Mouse (Mus musculus) limb, embryonic 10.5 days (tissue): ENCODE measurements at regions not wholly inside any gene's neighbourhood (a gene's known extent, or its start where the extent isn't known, plus 50 kb on each side); places are given as distances from the start of the nearest gene placed in this dataset.
A peak's percentile ranks its signal among the peaks of the same experiment; 100 is the strongest.

ENCODE experiments used
- DNase-seq: peaks from one replicate; pipeline ENCODE4 v3.0.0-alpha.2; 2017; ENCODE audit warnings: low spot score
- H3K27ac ChIP-seq: fragments of 300-500 bp; sonication (generic); 2 replicates; pipeline ENCODE4 v1.5.1; 2016; ENCODE audit warnings: mild to moderate bottlenecking
- H3K27me3 ChIP-seq: fragments of 300-500 bp; sonication (generic); 2 replicates; pipeline ENCODE4 v1.6.1; 2016; ENCODE audit warnings: low read depth, mild to moderate bottlenecking; ENCODE audit not compliant: poor library complexity, severe bottlenecking
- H3K36me3 ChIP-seq: fragments of 300-500 bp; sonication (generic); 2 replicates; pipeline ENCODE4 v1.6.1; 2016; ENCODE audit warnings: mild to moderate bottlenecking, moderate library complexity
- H3K4me1 ChIP-seq: fragments of 300-500 bp; sonication (generic); 2 replicates; pipeline ENCODE4 v1.6.1; 2016
- H3K4me3 ChIP-seq: fragments of 300-500 bp; sonication (generic); 2 replicates; pipeline ENCODE4 v1.5.1; 2016; ENCODE audit warnings: mild to moderate bottlenecking, moderate library complexity
- H3K9me3 ChIP-seq: fragments of 300-500 bp; sonication (generic); replicated peaks from 2 replicates; pipeline ENCODE4 v1.6.1; 2016; ENCODE audit warnings: mild to moderate bottlenecking
- WGBS: fragments of 180-500 bp; shearing (Covaris S2); methylation state at CpG from one replicate; pipeline ENCODE4 v1.1.7; 2016; 5-methylcytosine and 5-hydroxymethylcytosine counted together

DNA sequence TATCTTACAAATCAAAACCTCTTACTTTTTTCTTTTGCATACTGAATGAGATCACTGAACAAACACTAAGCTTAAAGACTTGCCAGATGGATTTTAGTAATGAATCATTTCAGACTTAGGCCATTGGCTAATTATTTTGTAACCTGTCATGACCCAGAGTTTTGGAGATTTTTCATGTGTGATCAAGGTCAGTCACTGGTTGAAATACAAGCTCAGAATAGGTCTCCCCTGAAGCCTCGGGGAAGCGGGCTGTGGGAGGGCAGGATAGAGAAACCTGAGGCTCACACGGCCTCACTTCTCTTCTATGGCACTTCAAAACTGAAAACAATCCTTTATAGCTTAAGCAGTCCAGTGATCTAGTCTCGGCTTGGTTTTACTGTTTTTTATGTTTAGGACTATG is 197.6 kb upstream of the Ednra start:
- no peak overlapping the region for H3K27ac ChIP-seq
- no peak for DNase-seq
- H3K9me3 ChIP-seq: no peaks in the 10 kb centered on the region; the same call in none of the 2 replicates
- no peak overlapping the region for H3K4me3 ChIP-seq
- H3K36me3 ChIP-seq: no peaks in the 10 kb centered on the region
- no peaks in the 10 kb centered on the region for H3K27me3 ChIP-seq
- WGBS: 75% methylated on average over 4 of the region's 4 CpGs
- H3K4me1 ChIP-seq: no peaks in the 10 kb centered on the region

GRCm38 (mm10) chr8:77947702-77948101 is 223.4 kb upstream of the Ednra start:
- Histone ChIP-seq H3K4me3 (no peak overlapping the region), H3K27ac (no peak overlapping the region), H3K4me1 (no peaks in the 10 kb centered on the region), H3K36me3 (no peaks in the 10 kb centered on the region), H3K27me3 (no peaks in the 10 kb centered on the region), H3K9me3 (no peaks in the 10 kb centered on the region)
- no peak for DNase-seq
- 92% methylated on average over 3 of the region's 3 CpGs for WGBS

GRCm38 (mm10) chr8:77949640-77950039 is 225.4 kb upstream of the Ednra start:
- no peak for DNase-seq
- Histone ChIP-seq H3K27me3 (no peaks in the 10 kb centered on the region), H3K9me3 (no peaks in the 10 kb centered on the region), H3K27ac (no peak overlapping the region), H3K4me1 (no peaks in the 10 kb centered on the region), H3K4me3 (no peak overlapping the region), H3K36me3 (no peaks in the 10 kb centered on the region)
- 80% methylated on average over 5 of the region's 5 CpGs for WGBS

- Histone ChIP-seq H3K9me3 (no peaks in the 10 kb centered on the region), H3K4me1 (no peaks in the 10 kb centered on the region), H3K36me3 (no peaks in the 10 kb centered on the region), H3K27ac (no peak overlapping the region), H3K4me3 (no peak overlapping the region), H3K27me3 (no peaks in the 10 kb centered on the region)
- DNase-seq: no peak
- 89% methylated on average over 4 of the region's 4 CpGs for whole genome bisulfite sequencing
Measured at GRCm38 (mm10) chr8:77958814-77959372, 234.6 kb upstream of the Ednra start.

DNA sequence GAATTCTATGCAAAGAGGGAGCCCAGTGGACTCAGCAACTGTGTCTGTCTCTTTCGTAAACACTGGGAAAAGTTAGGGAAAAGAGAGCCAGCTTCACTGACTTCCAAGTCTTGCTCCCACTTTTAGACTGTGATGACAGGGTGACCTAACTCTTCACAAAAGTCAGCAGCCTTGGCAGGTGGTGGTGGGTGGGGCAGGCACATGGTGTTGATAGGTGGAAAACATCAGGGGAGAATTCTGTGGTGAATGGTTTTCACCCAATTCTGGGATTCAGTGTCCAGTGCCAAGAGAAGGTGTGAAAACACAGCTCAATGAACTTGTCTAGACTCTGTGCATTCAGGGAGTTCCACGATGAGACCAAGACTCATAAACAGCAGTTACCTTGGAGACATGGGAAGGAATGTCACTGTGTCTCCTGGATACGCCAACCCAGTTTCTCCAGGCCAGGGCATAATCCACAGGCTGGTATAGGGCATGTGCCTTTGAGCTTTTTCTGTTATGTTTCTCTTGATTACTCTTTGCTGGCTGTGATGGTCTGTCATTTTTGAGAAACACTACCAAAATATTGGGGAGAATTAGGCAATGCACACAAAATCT is 238.9 kb upstream of the Ednra start:
- H3K9me3 ChIP-seq: no peaks in the 10 kb centered on the region
- no peak for DNase-seq
- H3K27ac ChIP-seq: no peak overlapping the region
- H3K4me3 ChIP-seq: no peak overlapping the region
- WGBS: 85% methylated on average over 3 of the region's 3 CpGs
- H3K4me1 ChIP-seq: no peaks in the 10 kb centered on the region
- no peaks in the 10 kb centered on the region for H3K27me3 ChIP-seq
- H3K36me3 ChIP-seq: no peaks in the 10 kb centered on the region

- H3K27me3 ChIP-seq: no peaks in the 10 kb centered on the region
- no peak overlapping the region for H3K4me3 ChIP-seq
- no peaks in the 10 kb centered on the region for H3K9me3 ChIP-seq
- 43% methylated on average over 8 of the region's 8 CpGs for WGBS
- peaks cover 8% of the 10 kb centered on the region for H3K4me1 ChIP-seq
- DNase-seq: peak; percentile 40
- peak overlapping the region; percentile 51 for H3K27ac ChIP-seq
- H3K36me3 ChIP-seq: no peaks in the 10 kb centered on the region
Measured at GRCm38 (mm10) chr8:77970378-77970777, 242.7 kb upstream of the Ttc29 start.

DNA sequence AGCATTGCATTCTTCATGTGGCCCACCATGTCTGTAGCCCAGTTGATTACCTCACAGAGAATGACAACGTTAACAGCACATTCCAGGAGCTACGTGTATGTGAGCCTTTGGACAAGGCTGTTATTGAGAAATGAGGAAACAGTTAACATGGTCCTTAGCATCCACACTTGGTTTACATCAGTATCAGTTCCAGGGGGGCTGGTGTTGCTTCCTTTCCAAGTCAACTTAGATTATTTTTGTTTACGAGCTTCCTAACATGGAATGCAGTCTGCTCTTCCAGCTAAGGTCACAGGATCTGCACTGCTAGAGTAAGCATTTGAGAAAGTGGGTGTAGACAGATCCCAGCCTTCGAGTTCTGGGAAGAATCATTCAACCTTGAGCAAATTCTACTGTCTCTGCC is 239.4 kb upstream of the Ttc29 start:
- DNase-seq: no peak
- H3K27ac ChIP-seq: no peak overlapping the region
- H3K4me3 ChIP-seq: no peak overlapping the region
- no peaks in the 10 kb centered on the region for H3K36me3 ChIP-seq
- H3K4me1 ChIP-seq: peaks cover 8% of the 10 kb centered on the region
- H3K27me3 ChIP-seq: no peaks in the 10 kb centered on the region
- WGBS: 75% methylated on average over 4 of the region's 4 CpGs
- H3K9me3 ChIP-seq: no peaks in the 10 kb centered on the region

- no peaks in the 10 kb centered on the region for H3K4me1 ChIP-seq
- H3K9me3 ChIP-seq: no peaks in the 10 kb centered on the region
- no peaks in the 10 kb centered on the region for H3K27me3 ChIP-seq
- 89% methylated on average over 2 of the region's 2 CpGs for WGBS
- H3K4me3 ChIP-seq: no peak overlapping the region
- DNase-seq: no peak
- no peak overlapping the region for H3K27ac ChIP-seq
- H3K36me3 ChIP-seq: no peaks in the 10 kb centered on the region
Measured at GRCm38 (mm10) chr8:77979106-77979505, 234.0 kb upstream of the Ttc29 start.

DNA sequence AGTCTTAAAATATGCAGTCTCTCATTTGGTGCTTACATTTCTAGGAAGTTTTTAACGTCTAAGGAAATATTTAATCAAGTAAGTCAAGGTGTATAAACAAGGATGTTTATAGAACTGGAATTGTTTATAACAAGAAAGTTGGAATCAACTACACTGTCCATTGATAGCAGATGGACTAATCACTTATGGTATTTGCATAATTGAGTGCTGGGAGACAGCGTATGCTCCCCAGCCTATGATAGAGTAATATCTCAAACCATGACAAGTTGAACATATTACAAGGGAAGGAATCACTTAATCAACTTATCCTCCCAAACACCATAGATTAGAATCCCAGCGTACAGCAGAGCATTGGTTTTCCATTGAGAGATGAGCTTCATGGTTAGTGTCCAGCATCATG is 232.4 kb upstream of the Ttc29 start:
- WGBS: 88% methylated on average over 3 of the region's 3 CpGs
- no peak for DNase-seq
- no peak overlapping the region for H3K27ac ChIP-seq
- H3K4me1 ChIP-seq: no peaks in the 10 kb centered on the region
- no peaks in the 10 kb centered on the region for H3K27me3 ChIP-seq
- no peaks in the 10 kb centered on the region for H3K9me3 ChIP-seq
- H3K4me3 ChIP-seq: no peak overlapping the region
- no peaks in the 10 kb centered on the region for H3K36me3 ChIP-seq

DNA sequence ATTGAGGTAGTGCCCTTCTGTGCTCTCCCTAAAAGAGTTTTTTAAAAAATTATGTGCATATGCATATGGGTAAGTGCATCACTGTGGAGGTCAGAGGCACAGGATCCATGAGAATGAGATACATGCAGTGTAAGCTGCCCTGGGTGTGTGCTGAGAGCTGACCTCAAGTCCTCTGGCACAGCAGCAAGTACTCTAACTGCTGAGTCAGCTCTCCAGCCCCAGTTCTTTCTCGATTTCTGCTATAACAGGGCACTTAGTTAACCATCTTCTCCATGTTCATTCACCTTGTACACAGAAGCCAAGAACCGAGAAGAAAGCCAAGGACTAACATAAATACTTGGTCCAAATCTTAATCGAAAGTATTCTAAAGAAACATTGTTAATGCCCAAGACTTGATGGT is 231.1 kb upstream of the Ttc29 start:
- no peak for DNase-seq
- Histone ChIP-seq H3K4me3 (no peak overlapping the region), H3K4me1 (no peaks in the 10 kb centered on the region), H3K36me3 (no peaks in the 10 kb centered on the region), H3K27me3 (no peaks in the 10 kb centered on the region), H3K9me3 (no peaks in the 10 kb centered on the region), H3K27ac (no peak overlapping the region)
- 87% methylated on average over 3 of the region's 3 CpGs for WGBS

DNA sequence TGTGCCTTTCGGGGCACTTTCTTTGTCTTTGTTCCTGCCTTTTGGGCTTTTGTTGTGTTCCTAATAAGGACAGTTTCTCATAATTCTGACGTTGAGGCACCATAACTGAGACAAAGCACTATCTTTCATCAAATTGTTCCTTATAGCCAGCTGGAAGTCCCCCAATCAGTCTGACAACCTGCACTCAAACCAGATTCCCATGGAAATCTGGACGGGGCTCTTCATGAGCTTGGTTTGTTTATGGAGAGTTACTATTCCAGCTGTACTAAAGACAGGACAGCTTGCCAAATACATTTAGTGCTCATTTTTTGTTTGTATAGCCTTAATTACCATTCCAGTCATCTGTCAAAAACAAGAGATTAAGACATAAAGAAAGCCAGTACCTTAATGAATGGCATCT is 229.6 kb upstream of the Ttc29 start:
- 81% methylated on average over 3 of the region's 3 CpGs for WGBS
- DNase-seq: no peak
- no peaks in the 10 kb centered on the region for H3K36me3 ChIP-seq
- no peak overlapping the region for H3K4me3 ChIP-seq
- H3K27ac ChIP-seq: no peak overlapping the region
- no peaks in the 10 kb centered on the region for H3K27me3 ChIP-seq
- H3K4me1 ChIP-seq: no peaks in the 10 kb centered on the region
- no peaks in the 10 kb centered on the region for H3K9me3 ChIP-seq

DNA sequence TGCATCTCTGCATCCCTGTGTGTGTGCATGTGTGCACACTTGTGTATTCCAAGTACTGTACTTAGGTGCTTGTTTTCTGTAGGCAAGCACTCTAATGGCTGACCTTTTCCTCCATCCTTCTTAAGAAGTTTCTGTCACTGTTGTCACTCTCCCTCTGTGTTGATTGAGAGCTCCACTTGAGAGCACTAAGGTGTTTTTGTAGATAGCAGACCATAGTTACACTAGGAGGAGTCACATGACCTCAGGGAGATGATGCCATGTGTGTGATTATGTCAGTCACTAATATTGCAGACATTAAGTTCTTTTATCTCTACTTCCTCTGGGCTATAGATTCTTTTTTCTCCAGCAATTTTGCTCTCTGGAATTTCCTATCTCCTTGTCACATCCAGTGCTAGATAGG is 225.9 kb upstream of the Ttc29 start:
- Histone ChIP-seq H3K27me3 (no peaks in the 10 kb centered on the region), H3K27ac (no peak overlapping the region), H3K4me1 (no peaks in the 10 kb centered on the region), H3K4me3 (no peak overlapping the region), H3K36me3 (no peaks in the 10 kb centered on the region), H3K9me3 (no peaks in the 10 kb centered on the region)
- no peak for DNase-seq

DNA sequence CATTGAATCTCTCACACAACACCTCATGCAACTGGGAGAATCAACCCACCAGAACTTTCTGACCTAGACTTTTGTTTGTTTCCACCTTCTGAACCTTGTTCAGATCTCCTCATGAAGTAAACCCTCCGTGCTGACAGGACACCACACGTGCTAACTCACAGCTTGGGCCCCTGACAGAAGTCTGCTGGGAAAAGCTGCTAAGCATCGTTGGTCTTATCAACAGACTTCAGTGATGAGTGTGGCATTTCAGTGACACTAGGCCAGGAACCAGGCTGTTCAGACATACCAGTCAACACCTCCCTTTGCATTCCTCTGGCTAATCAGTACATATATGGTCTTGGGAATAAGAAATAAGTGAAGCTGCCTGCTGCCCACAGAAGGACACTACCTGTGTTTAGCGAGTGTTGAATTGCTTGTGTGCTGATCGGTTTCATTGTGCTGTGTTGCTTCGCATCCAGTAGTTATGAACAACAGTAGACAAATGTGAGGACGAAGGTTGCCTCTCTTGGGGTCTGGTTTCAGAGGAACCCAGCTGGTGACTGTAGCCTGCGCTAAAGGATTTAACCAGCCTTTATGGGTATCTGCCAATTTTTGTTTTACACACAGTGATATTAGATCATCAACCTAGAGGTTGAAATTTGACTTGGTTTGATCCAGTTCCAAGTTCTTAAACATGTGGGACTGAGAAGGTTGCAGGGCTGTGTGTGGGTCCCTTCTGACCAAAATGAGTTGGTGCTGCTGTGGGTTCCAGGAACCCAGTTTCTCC is 224.6 kb upstream of the Ttc29 start:
- H3K36me3 ChIP-seq: no peaks in the 10 kb centered on the region
- H3K27me3 ChIP-seq: no peaks in the 10 kb centered on the region
- H3K4me1 ChIP-seq: no peaks in the 10 kb centered on the region
- 75% methylated on average over 8 of the region's 8 CpGs for WGBS
- DNase-seq: no peak
- no peaks in the 10 kb centered on the region for H3K9me3 ChIP-seq
- no peak overlapping the region for H3K4me3 ChIP-seq
- no peak overlapping the region for H3K27ac ChIP-seq
